22 mouse cellular contexts compared by ENCODE assay signal in genomic region chr3:25781651-25782050, GRCm38 (mm10).
A peak's percentile ranks its signal among the peaks of the same experiment; 100 is the strongest.
DNase-seq lines count a peak whose midpoint lies in the region; ATAC-seq lines count a peak whose summit lies in the region.
"Had no signal": no experiment of that assay in that cellular context is flagged by ENCODE, and none has a peak within 500 bp of the region (broad histone marks: within the 10 kb centered on the region; RNA-seq: fewer than 3 reads in every experiment).

No protein-coding gene starts in this region.

- no peak overlapping the region for H3K27ac ChIP-seq in midbrain, embryonic 14.5 days (replicated peaks; ENCODE audit: low read depth, low read length)
- H3K27ac ChIP-seq in midbrain, embryonic 15.5 days = no peak overlapping the region
- H3K27ac ChIP-seq: embryonic facial prominence, embryonic 13.5 days; embryonic facial prominence, embryonic 15.5 days; forebrain, embryonic 10.5 days; forebrain, embryonic 12.5 days had no signal

- no peak overlapping the region for H3K4me3 ChIP-seq in midbrain, embryonic 14.5 days (replicated peaks; ENCODE audit: low read depth, low read length)
- no peak overlapping the region for H3K4me3 ChIP-seq in midbrain, embryonic 15.5 days
- H3K4me3 ChIP-seq: embryonic facial prominence, embryonic 13.5 days; embryonic facial prominence, embryonic 15.5 days; erythroblast, embryonic 14.5 days; forebrain, embryonic 10.5 days; forebrain, embryonic 12.5 days had no signal

- no peak overlapping the region for H3K4me2 ChIP-seq in midbrain, embryonic 14.5 days (ENCODE audit: low read length)
- no peak overlapping the region for H3K4me2 ChIP-seq in midbrain, embryonic 15.5 days
- H3K4me2 ChIP-seq: embryonic facial prominence, embryonic 13.5 days; embryonic facial prominence, embryonic 15.5 days; forebrain, embryonic 12.5 days had no signal

- no peaks in the 10 kb centered on the region for H3K4me1 ChIP-seq in midbrain, embryonic 14.5 days (ENCODE audit: control insufficient read depth, insufficient read depth, low read length)
- H3K4me1 ChIP-seq in midbrain, embryonic 15.5 days = no peaks in the 10 kb centered on the region
- H3K4me1 ChIP-seq: embryonic facial prominence, embryonic 13.5 days; embryonic facial prominence, embryonic 15.5 days; forebrain, embryonic 10.5 days; forebrain, embryonic 12.5 days had no signal

- no peak overlapping the region for H3K9ac ChIP-seq in midbrain, embryonic 14.5 days (replicated peaks; ENCODE audit: low read length)
- H3K9ac ChIP-seq in midbrain, embryonic 15.5 days = no peak overlapping the region
- H3K9ac ChIP-seq: embryonic facial prominence, embryonic 13.5 days; embryonic facial prominence, embryonic 15.5 days; forebrain, embryonic 12.5 days had no signal

- H3K27me3 ChIP-seq in midbrain, embryonic 14.5 days (ENCODE audit: control insufficient read depth, insufficient read depth, low read length) = no peaks in the 10 kb centered on the region
- H3K27me3 ChIP-seq in midbrain, embryonic 15.5 days (replicated peaks) = no peaks in the 10 kb centered on the region
- H3K27me3 ChIP-seq: embryonic facial prominence, embryonic 13.5 days; embryonic facial prominence, embryonic 15.5 days; forebrain, embryonic 12.5 days had no signal

- WGBS in midbrain, embryonic 14.5 days = 30% methylated on average over 2 of the region's 2 CpGs
- 36% methylated on average over 2 of the region's 2 CpGs for WGBS in midbrain, embryonic 15.5 days

- DNase-seq in midbrain, embryonic 14.5 days = peak; percentile 37
- DNase-seq in retina, embryonic 14.5 days (ENCODE audit: low spot score) = peak; percentile 20
- no peak for DNase-seq in adrenal gland, postnatal 36 days
- DNase-seq in kidney, adult 18-20 months = no peak
- DNase-seq: adrenal gland, adult 2 months; adrenal gland, postnatal 10 days; adrenal gland, postnatal 25 days; cerebellum, adult 11 months; cerebellum, adult 18-20 months; cerebellum, adult 8-10 months; cerebellum, adult 9-11 months; cerebellum, postnatal 14 days; cerebellum, postnatal 36 days; embryo, embryonic 11 days had no signal

- H3K9me3 ChIP-seq in midbrain, embryonic 14.5 days (ENCODE audit: control insufficient read depth, low read length) = no peaks in the 10 kb centered on the region
- no peaks in the 10 kb centered on the region for H3K9me3 ChIP-seq in midbrain, embryonic 15.5 days
- H3K9me3 ChIP-seq: embryonic facial prominence, embryonic 13.5 days; embryonic facial prominence, embryonic 15.5 days; forebrain, embryonic 10.5 days; forebrain, embryonic 12.5 days had no signal

- H3K36me3 ChIP-seq in midbrain, embryonic 14.5 days (ENCODE audit: control insufficient read depth, insufficient read depth, low read length) = no peaks in the 10 kb centered on the region
- H3K36me3 ChIP-seq in midbrain, embryonic 15.5 days (replicated peaks) = no peaks in the 10 kb centered on the region
- H3K36me3 ChIP-seq: embryonic facial prominence, embryonic 13.5 days; embryonic facial prominence, embryonic 15.5 days; forebrain, embryonic 10.5 days; forebrain, embryonic 12.5 days had no signal

- no peak for ATAC-seq in midbrain, embryonic 14.5 days (ENCODE audit: low FRiP score, low TSS enrichment)
- ATAC-seq in midbrain, embryonic 15.5 days (replicated peaks) = no peak
- ATAC-seq: forebrain, embryonic 14.5 days; forebrain, embryonic 16.5 days had no signal

Comparison
In these comparisons a context has a peak if more than half of its experiments do, and no peak if none do; other contexts are left out.
1. DNase-seq: peak in midbrain, embryonic 14.5 days (single experiment) and retina, embryonic 14.5 days (single experiment); none in adrenal gland, postnatal 36 days (0 of 2) and kidney, adult 18-20 months (single experiment).